Mouse (Mus musculus) cortical plate, adult 2 months (tissue): Measurements from ENCODE around the gene Rbms1. TPM values are rescaled to one million over a fixed set of nuclear protein-coding genes. Genes with fewer than 3 reads are reported as not detected.

Experiments
- H3K27ac ChIP-seq: fragments of 200-500 bp; 2 replicates; pipeline ENCODE4 v1.5.1; 2012; ENCODE audit warnings: low read length, control low read depth, inconsistent platforms; ENCODE audit not compliant: insufficient read depth
- H3K4me1 ChIP-seq: fragments of 200-500 bp; 2 replicates; pipeline ENCODE4 v1.6.1; 2011; ENCODE audit warnings: low read length; ENCODE audit not compliant: control insufficient read depth, insufficient read depth
- H3K4me3 ChIP-seq: fragments of 200-500 bp; 2 replicates; pipeline ENCODE4 v1.5.1; 2011; ENCODE audit warnings: mild to moderate bottlenecking, low read length, control low read depth; ENCODE audit not compliant: insufficient read depth
- CTCF ChIP-seq: fragments of 200-500 bp; IDR thresholded peaks from 2 replicates; pipeline ENCODE4 v1.5.1; 2011; ENCODE audit warnings: mild to moderate bottlenecking, control low read depth, low read length; ENCODE audit not compliant: insufficient read depth; ENCODE audit errors: extremely low read depth
- POLR2A ChIP-seq: fragments of 200-500 bp; IDR thresholded peaks from 2 replicates; pipeline ENCODE4 v1.6.1; 2011; ENCODE audit warnings: mild to moderate bottlenecking, low read length, control low read depth; ENCODE audit not compliant: insufficient read depth; ENCODE audit errors: extremely low read depth
- polyA plus RNA-seq: library from polyadenylated mRNA; depleted of rRNA; stranded (reverse); fragments of >200 nt; gene quantifications from 2 replicates; pipeline ENCODE4 v1.2.3, GENCODE M21; 2012

Rbms1 gene
- polyA plus RNA-seq, 1 experiment: 18.8 TPM

DNA sequence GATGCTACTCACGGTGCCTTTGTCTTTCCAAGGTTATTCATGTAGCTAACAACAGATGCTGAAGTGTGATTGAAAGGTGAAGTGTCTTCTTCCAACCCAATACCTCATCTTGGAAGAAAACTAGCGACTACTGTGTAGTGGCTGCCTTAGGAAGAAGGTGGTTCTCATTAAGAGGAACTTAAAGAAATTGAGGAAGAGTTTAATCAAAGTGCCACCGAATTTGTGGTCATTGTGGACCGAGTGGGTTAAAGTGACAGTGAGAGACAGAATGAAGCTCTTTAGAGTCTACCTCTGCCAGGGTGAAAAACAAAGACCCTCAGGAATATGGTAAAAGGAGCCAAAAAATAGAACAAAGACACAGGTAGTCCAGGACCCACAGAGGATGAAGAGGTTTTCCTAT lies 15.2 kb downstream of the Rbms1 start:
- Histone ChIP-seq H3K4me3 (no peak overlapping the region), H3K27ac (no peak overlapping the region), H3K4me1 (no peaks in the 10 kb centered on the region)
- TF ChIP-seq CTCF: no peak
- TF ChIP-seq POLR2A: no peak

DNA sequence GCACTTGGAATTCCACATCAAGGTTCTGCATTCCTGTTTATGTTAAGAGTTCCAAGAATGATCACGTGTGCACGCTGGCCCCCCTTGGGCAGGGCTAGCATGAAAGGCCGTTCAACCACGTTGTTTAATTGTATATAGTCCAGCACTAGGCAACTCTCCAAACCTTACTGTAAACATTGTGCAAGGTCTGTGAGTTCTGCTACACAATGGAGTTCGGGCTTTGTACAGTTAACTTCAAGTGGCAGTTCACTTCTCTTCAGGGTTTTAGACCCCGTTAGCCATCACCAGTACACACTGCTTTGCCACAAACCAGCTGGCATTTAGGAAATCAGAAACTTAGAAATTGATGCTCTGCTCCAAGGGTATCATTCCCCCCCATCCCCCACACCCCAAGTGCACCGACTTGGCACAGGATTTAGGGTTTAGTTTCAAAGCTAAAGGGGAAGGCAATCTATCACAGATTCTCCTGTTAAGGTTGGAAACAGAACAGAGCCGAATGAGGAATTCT lies 22.5 kb downstream of the Rbms1 start:
- no peak for TF ChIP-seq CTCF
- no peak for TF ChIP-seq POLR2A

DNA sequence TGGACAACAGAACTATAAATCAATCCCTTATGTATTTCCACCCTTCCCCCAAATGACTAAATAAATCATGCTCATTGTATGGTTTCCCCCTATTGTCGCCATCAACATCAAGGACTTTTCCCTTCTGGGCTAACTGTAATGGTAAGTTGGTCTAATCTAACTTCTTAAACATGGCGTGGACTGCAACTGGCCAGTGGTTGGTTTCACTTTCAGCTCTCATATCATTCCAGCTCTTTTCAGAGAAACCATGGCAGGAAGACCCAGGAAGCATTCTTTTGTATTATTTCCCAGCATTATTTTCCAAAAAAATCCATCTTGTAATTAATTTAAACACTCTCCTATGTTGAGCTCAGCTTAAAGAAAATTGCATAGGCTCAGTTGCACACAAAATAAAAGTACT lies 23.0 kb downstream of the Rbms1 start:
- TF ChIP-seq CTCF: no peak
- no peak for TF ChIP-seq POLR2A
- Histone ChIP-seq H3K4me3 (peak overlapping the region; percentile 37; the same call in 1 of the 2 replicates), H3K4me1 (no peaks in the 10 kb centered on the region; the same call in 1 of the 2 replicates), H3K27ac (no peak overlapping the region)

More for the DNA sequence above, 22.5 kb downstream of the Rbms1 start:
- Histone ChIP-seq H3K4me3 (peak overlapping the region; percentile 37), H3K4me1 (no peaks in the 10 kb centered on the region; the same call in 1 of the 2 replicates), H3K27ac (no peak overlapping the region)

DNA sequence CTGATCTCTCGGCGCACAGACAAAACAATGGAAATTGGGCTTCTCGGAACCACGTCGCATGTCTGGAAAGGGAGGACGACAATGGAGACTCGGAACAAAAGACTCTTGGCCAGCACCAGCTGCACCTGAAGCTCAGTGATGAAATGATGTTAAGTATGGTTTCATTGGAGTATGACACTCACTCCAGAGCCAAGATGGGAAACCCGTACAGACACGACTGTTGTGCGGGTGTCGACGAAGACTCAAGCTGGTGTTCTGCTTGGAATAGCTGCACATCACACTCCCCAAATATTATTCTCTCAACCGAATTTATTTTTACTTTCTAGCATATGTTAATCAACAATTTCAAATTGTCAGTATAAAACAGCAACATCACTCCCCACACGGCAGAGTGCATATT lies 26.1 kb downstream of the Rbms1 start:
- no peak for TF ChIP-seq CTCF
- TF ChIP-seq POLR2A: no peak
- Histone ChIP-seq H3K4me3 (0 out of 2 replicates have a peak overlapping the region, but pooled peaks have one; percentile 9), H3K4me1 (no peaks in the 10 kb centered on the region; the same call in 1 of the 2 replicates), H3K27ac (no peak overlapping the region)

DNA sequence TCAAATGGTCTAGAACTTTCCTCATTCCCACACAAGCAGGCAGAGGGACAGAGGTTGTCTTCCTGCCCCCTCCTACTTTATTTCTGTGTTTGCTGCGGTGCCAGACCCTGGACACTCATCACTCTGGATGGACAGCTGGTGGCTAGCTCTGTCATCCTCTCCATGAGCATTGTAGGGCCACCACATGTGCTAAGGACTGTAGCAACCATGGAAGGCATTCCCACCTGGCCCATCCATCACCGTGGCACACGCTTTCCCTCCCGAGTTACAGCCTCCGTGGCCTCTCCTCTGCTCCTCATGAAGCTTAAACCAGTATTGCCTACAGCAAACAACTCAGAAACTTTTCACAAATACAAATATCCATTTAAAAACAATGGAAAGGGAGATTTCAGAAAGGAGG lies 34.0 kb downstream of the Rbms1 start:
- no peak overlapping the region for H3K27ac ChIP-seq
- H3K4me3 ChIP-seq: no peak overlapping the region
- no peak for TF ChIP-seq CTCF
- TF ChIP-seq POLR2A: no peak
- H3K4me1 ChIP-seq: no peaks in the 10 kb centered on the region

DNA sequence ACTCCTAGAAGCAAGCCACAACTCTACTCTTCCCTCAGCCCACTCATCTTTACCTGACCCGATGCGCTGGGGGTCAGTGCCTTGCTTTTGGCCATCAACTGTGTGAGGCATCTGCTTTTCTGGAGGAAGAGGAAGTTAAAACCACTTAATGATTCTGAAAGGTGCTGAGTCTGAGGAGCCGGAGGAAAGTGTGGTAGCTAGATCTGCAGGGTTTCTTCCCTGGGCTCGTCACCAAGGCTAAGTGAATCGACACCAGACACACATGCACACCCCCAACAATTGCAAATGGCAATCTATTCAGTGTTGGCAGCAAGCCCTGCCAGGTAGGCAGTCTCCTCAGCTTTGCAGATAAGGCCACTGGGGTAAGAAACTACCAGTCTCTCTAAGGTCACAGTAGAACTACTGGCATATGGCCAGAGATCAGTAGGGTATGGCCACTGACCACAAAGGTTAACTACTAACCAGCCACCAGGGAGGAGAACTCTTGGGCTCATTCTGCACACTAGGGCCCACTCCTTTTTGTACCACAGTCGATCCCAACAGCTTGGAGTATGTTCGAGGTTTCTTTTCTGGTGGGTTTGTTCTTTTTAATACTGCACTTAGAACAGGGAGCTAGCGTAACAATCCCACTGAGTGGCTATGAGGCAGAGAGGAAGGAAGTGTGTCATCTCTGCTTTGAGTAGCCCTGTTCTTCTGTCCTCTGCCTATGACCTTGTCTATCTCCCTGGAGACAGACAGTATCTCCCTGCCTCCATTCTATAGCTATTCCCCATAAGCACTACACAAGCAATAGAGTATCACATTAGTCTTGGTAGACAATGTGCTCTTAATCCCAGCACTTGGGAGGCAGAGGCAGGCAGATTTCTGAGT lies 34.9 kb downstream of the Rbms1 start:
- no peak overlapping the region for H3K27ac ChIP-seq
- no peak overlapping the region for H3K4me3 ChIP-seq
- TF ChIP-seq CTCF (no peak), POLR2A (no peak)
- no peaks in the 10 kb centered on the region for H3K4me1 ChIP-seq

DNA sequence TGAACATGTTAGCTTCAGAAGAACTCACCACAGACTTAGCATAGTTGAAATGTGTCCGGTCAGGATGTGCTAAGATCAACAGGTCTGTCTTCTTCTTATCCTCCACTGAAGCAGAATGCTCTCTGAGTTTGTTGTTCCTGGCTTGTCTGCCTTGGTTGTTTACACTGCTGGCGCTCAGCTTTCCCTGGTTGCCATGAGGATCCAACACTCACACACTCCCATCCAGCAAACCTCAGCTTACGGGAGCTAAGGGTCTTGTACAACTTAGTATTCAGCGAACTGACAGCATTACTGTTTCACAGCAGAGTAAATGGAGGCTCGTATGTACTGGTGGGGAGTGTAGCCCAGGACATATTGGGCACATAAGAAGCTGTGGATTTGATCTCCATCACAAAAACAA lies 37.9 kb downstream of the Rbms1 start:
- Histone ChIP-seq H3K4me1 (no peaks in the 10 kb centered on the region; the same call in 1 of the 2 replicates), H3K27ac (no peak overlapping the region), H3K4me3 (no peak overlapping the region)
- TF ChIP-seq POLR2A (no peak), CTCF (no peak)

DNA sequence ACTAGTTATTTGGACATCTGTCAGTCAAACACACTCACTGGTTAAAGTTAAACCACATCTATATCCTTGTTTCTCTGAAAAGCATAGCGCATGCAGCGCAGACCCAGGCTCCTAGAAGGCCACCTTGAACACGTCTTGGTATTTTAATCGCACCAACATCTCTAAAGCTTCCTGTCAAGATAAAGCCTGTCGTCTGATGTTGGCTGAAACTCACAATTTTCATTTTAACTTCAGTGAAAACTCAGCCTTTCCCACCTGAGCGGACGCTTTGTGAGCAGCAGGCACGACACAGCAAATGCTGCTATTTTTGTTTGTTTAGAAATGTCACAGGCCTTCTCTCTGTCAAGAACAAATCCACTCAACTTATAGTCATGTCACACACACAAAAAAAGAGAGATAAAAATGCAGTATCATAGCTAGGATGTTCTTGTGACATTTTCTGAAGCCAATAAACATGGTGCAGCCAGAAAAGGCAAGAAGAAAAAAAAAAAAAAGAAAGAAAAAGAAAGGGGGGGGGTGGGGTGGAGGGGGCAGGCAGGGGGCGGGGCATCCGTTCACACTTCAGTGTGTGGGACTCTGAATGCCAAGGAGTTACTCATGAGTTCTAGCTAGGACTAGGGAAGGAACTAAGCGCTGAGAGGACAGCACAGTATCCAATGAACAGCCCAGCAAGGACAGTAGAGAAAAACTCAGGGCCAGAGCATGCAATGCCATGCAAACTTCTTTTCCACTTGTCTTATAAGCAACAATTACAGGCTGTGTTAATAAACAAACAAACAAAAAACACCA lies 39.0 kb downstream of the Rbms1 start:
- Histone ChIP-seq H3K4me1 (no peaks in the 10 kb centered on the region; the same call in 1 of the 2 replicates), H3K4me3 (no peak overlapping the region), H3K27ac (no peak overlapping the region)
- TF ChIP-seq POLR2A (no peak), CTCF (no peak)

DNA sequence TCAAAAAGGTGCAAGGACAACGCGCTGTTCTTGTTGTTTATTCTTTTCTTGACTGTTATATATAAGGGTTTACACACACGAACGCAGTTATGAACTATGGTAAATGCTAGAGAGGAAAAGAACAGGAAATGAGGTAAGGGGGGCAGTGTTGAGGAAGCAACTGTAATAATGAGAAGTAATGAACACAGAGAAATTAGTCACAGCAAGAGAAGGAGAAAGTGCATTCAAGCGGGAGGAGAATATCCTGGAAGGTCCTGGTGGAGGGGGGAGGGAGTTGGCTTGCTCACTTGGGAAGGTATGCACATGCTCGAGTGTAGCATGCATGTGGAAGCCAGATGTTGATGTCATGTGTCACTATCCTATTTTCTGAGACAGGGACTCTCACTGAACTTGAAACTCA lies 39.9 kb downstream of the Rbms1 start:
- no peak overlapping the region for H3K4me3 ChIP-seq
- no peaks in the 10 kb centered on the region; the same call in 1 of the 2 replicates for H3K4me1 ChIP-seq
- H3K27ac ChIP-seq: no peak overlapping the region
- TF ChIP-seq POLR2A (no peak), CTCF (no peak)

DNA sequence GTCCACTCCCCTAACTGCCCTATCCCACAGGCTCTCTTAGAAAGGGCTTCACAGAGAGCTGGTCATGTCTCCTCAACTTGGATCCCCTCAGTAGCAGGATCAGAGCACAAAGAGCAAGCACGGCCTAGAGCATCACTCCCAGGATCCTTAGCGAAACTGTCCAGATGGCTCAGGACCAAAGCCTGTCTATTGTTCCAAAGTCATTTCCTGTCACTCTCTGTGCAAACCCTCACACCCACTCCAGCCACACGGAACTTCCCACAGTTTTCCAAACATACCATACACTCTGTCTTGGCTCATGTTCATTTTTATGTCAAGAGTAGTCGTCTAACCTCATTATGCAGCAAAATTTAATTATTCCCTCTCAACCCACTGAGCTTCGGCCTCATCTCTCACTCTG lies 40.6 kb downstream of the Rbms1 start:
- Histone ChIP-seq H3K4me1 (no peaks in the 10 kb centered on the region; the same call in 1 of the 2 replicates), H3K4me3 (no peak overlapping the region), H3K27ac (no peak overlapping the region)
- no peak for TF ChIP-seq CTCF
- no peak for TF ChIP-seq POLR2A
